Mouse (Mus musculus): ENCODE results near the gene 9530053A07Rik. TPM values are rescaled to one million over a fixed set of nuclear protein-coding genes. Genes with fewer than 3 reads are reported as not detected.

Gene 9530053A07Rik
- total and polyA plus RNA-seq, 3 experiments: not detected

DNA sequence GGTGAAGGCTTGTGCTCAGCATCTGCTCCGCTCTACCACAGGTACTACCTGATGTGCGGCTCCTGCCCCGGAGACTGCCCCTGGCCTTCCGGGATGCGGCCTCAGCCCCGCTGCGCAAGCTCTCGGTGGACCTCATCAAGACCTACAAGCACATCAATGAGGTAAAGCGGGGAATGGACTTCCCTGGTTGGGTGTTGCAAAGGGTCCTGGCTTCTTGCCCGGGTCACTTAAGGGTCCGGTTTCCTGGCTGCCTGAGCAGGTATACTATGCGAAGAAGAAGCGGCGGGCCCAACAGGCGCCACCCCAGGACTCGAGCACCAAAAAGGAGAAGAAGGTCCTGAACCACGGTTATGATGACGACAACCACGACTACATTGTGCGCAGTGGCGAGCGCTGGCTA lies 53.1 kb downstream of the 9530053A07Rik start:
- H3K36me3 ChIP-seq (ENCODE audit: control insufficient read depth in 1 of 2, insufficient read depth in 2 of 2, low read length in 2 of 2): peaks cover 0 to 6% of the 10 kb centered on the region in 2 experiments; a peak in 2 of 4 replicates
- DNase-seq (ENCODE audit: low read depth, low spot score): no peak
- no peak for TF ChIP-seq MXI1 (IDR thresholded peaks at IDR 0.05; ENCODE audit: low read depth, low read length)
- TF ChIP-seq USF1 (IDR thresholded peaks at IDR 0.05; ENCODE audit: low read depth, low read length): no peak
- no peak for TF ChIP-seq UBTF (IDR thresholded peaks at IDR 0.05; ENCODE audit: borderline replicate concordance, insufficient read depth, low read depth, low read length)
- no peak for TF ChIP-seq POLR2AphosphoS2 (IDR thresholded peaks at IDR 0.05; ENCODE audit: low read length)
- no peak for TF ChIP-seq GATA1 (IDR thresholded peaks at IDR 0.05; ENCODE audit: low read depth, low read length)
- no peak for TF ChIP-seq BHLHE40 (IDR thresholded peaks at IDR 0.05; ENCODE audit: borderline replicate concordance, low read depth, low read length)
- no peak for TF ChIP-seq TBP (IDR thresholded peaks at IDR 0.05; ENCODE audit: low read depth, low read length)
- TF ChIP-seq SIN3A (IDR thresholded peaks at IDR 0.05; ENCODE audit: low read length): no peak
- no peak for TF ChIP-seq RCOR1 (IDR thresholded peaks at IDR 0.05; ENCODE audit: low read depth, low read length)
- no peak for TF ChIP-seq MEF2A (IDR thresholded peaks at IDR 0.05; ENCODE audit: extremely low read depth, insufficient replicate concordance, low read depth, low read length, poor library complexity, severe bottlenecking)
- TF ChIP-seq ETS1 (IDR thresholded peaks at IDR 0.05; ENCODE audit: low read depth, low read length): no peak
- no peak for TF ChIP-seq HCFC1 (IDR thresholded peaks at IDR 0.05; ENCODE audit: low read depth, low read length)
- TF ChIP-seq MAFK (IDR thresholded peaks at IDR 0.05; ENCODE audit: borderline replicate concordance, low read depth, low read length): no peak
- TF ChIP-seq E2F4 (IDR thresholded peaks at IDR 0.05; ENCODE audit: borderline replicate concordance, low read depth, low read length): no peak
- no peak for TF ChIP-seq JUND (IDR thresholded peaks at IDR 0.05; ENCODE audit: low read depth, low read length)
- TF ChIP-seq RAD21 (IDR thresholded peaks at IDR 0.05; ENCODE audit: low read depth, low read length): no peak
- H3K4me3 ChIP-seq (ENCODE audit: control insufficient read depth in 1 of 2, insufficient read depth in 1 of 2, low read depth in 2 of 2, low read length in 2 of 2): no peak overlapping the region
- H3K4me1 ChIP-seq (ENCODE audit: control insufficient read depth in 1 of 2, insufficient read depth in 2 of 2, low read length in 2 of 2): no peaks in the 10 kb centered on the region
- H3K27ac ChIP-seq (ENCODE audit: control insufficient read depth, low read depth, low read length): no peak overlapping the region
- H3K9ac ChIP-seq (ENCODE audit: control insufficient read depth, low read depth, low read length, poor library complexity, severe bottlenecking): no peak overlapping the region
- H3K9me3 ChIP-seq (replicated peaks; ENCODE audit: insufficient read depth, low read length): no peaks in the 10 kb centered on the region
- H3K27me3 ChIP-seq (ENCODE audit: control insufficient read depth in 1 of 2, insufficient read depth in 2 of 2, low read length in 2 of 2): no peaks in the 10 kb centered on the region
- no peaks in the 10 kb centered on the region for H3K79me2 ChIP-seq (ENCODE audit: control insufficient read depth, insufficient read depth, low read length, poor library complexity)

GRCm38 (mm10) chr7:28185884-28186283 lies 56.6 kb downstream of the 9530053A07Rik start:
- H3K9ac ChIP-seq (ENCODE audit: control insufficient read depth, low read depth, low read length, poor library complexity, severe bottlenecking): no peak overlapping the region
- H3K4me3 ChIP-seq (ENCODE audit: control insufficient read depth in 1 of 2, insufficient read depth in 1 of 2, low read depth in 2 of 2, low read length in 2 of 2): no peak overlapping the region
- no peak overlapping the region for H3K27ac ChIP-seq (ENCODE audit: control insufficient read depth, low read depth, low read length)
- H3K36me3 ChIP-seq (ENCODE audit: control insufficient read depth in 1 of 2, insufficient read depth in 2 of 2, low read length in 2 of 2): peaks cover 0 to 9% of the 10 kb centered on the region in 2 experiments; a peak in 1 of 4 replicates
- DNase-seq (ENCODE audit: low read depth, low spot score): no peak
- TF ChIP-seq ETS1 (IDR thresholded peaks at IDR 0.05; ENCODE audit: low read depth, low read length) (no peak), ZC3H11A (IDR thresholded peaks at IDR 0.05; ENCODE audit: low read depth, low read length) (no peak), ZKSCAN1 (IDR thresholded peaks at IDR 0.05; ENCODE audit: low read depth, low read length) (no peak)
- no peaks in the 10 kb centered on the region for H3K79me2 ChIP-seq (ENCODE audit: control insufficient read depth, insufficient read depth, low read length, poor library complexity)
- H3K27me3 ChIP-seq (ENCODE audit: control insufficient read depth in 1 of 2, insufficient read depth in 2 of 2, low read length in 2 of 2): no peaks in the 10 kb centered on the region
- H3K4me1 ChIP-seq (ENCODE audit: control insufficient read depth in 1 of 2, insufficient read depth in 2 of 2, low read length in 2 of 2): no peaks in the 10 kb centered on the region
- no peaks in the 10 kb centered on the region for H3K9me3 ChIP-seq (replicated peaks; ENCODE audit: insufficient read depth, low read length)

Measured in MEL (cell line).